Mouse (Mus musculus): ENCODE data around the gene Npdc1. TPM values are rescaled to one million over a fixed set of nuclear protein-coding genes. Genes with fewer than 3 reads are reported as not detected.

Npdc1 gene
- polyA plus RNA-seq, 1 experiment from 2014 or later, result 62.2 TPM

GRCm38 (mm10) chr2:25426721-25427191, 27.6 kb downstream of the Npdc1 start:
- 27% methylated on average over 5 of the region's 5 CpGs for WGBS
- H3K4me3 ChIP-seq, result no peak overlapping the region

GRCm38 (mm10) chr2:25427256-25427655, 28.1 kb downstream of the Npdc1 start:
- Histone ChIP-seq H3K9me3 (no peaks in the 10 kb centered on the region), H3K4me3 (no peak overlapping the region), H3K27me3 (ENCODE audit: poor library complexity, severe bottlenecking) (peaks cover 69% of the 10 kb centered on the region), H3K36me3 (replicated peaks) (no peaks in the 10 kb centered on the region), H3K27ac (no peak overlapping the region), H3K4me1 (peaks cover 50% of the 10 kb centered on the region)
- DNase-seq (ENCODE audit: extremely low spot score, low spot score), result no peak
- 92% methylated on average over 5 of the region's 5 CpGs for WGBS

More at GRCm38 (mm10) chr2:25426721-25427191, 27.6 kb downstream of the Npdc1 start:
- H3K27me3 ChIP-seq (ENCODE audit: poor library complexity, severe bottlenecking), result peaks cover 70% of the 10 kb centered on the region
- DNase-seq (ENCODE audit: extremely low spot score, low spot score), result peak; percentile 82
- peaks cover 50% of the 10 kb centered on the region for H3K4me1 ChIP-seq
- no peaks in the 10 kb centered on the region for H3K9me3 ChIP-seq
- H3K27ac ChIP-seq, result no peak overlapping the region
- no peaks in the 10 kb centered on the region for H3K36me3 ChIP-seq (replicated peaks)

- Histone ChIP-seq H3K4me3 (peak within 1 kb of the TSS; percentile 83), H3K27ac (peak within 1 kb of the TSS; percentile 92), H3K36me3 (replicated peaks) (no peaks in the 10 kb centered on the region; the same call in 1 of the 2 replicates), H3K27me3 (ENCODE audit: poor library complexity, severe bottlenecking) (peaks cover 55% of the 10 kb centered on the region), H3K9me3 (no peaks in the 10 kb centered on the region), H3K4me1 (peaks cover 47% of the 10 kb centered on the region)
- peak; percentile 91 for DNase-seq (ENCODE audit: extremely low spot score, low spot score)
- WGBS, result under 1% methylated on average over 89 of the region's 89 CpGs
Observed at GRCm38 (mm10) chr2:25428442-25429236, 29.5 kb downstream of the Npdc1 start, which contains the start of gene Abca2. TSS of gene Abca2 (plus strand) at chr2:25428703.

- Histone ChIP-seq H3K9me3 (no peaks in the 10 kb centered on the region), H3K27ac (peak overlapping the region; percentile 92), H3K36me3 (replicated peaks) (peaks cover under 1% of the 10 kb centered on the region; the same call in 1 of the 2 replicates), H3K27me3 (ENCODE audit: poor library complexity, severe bottlenecking) (peaks cover 45% of the 10 kb centered on the region), H3K4me3 (peak overlapping the region; percentile 83), H3K4me1 (peaks cover 47% of the 10 kb centered on the region)
- whole genome bisulfite sequencing, result 79% methylated on average over 5 of the region's 5 CpGs
- no peak for DNase-seq (ENCODE audit: extremely low spot score, low spot score)
Observed at GRCm38 (mm10) chr2:25429435-25430180, 30.5 kb downstream of the Npdc1 start.

GRCm38 (mm10) chr2:25430395-25431233, 31.5 kb downstream of the Npdc1 start:
- no peaks in the 10 kb centered on the region for H3K9me3 ChIP-seq
- no peak overlapping the region for H3K4me3 ChIP-seq

GRCm38 (mm10) chr2:25431308-25431855, 32.2 kb downstream of the Npdc1 start:
- DNase-seq (ENCODE audit: extremely low spot score, low spot score), result no peak
- Histone ChIP-seq H3K27me3 (ENCODE audit: poor library complexity, severe bottlenecking) (peaks cover 27% of the 10 kb centered on the region), H3K27ac (no peak overlapping the region), H3K4me3 (no peak overlapping the region), H3K36me3 (replicated peaks) (peaks cover 17% of the 10 kb centered on the region), H3K4me1 (peaks cover 41% of the 10 kb centered on the region), H3K9me3 (no peaks in the 10 kb centered on the region)
- 60% methylated on average over 6 of the region's 6 CpGs for WGBS

More at GRCm38 (mm10) chr2:25430395-25431233, 31.5 kb downstream of the Npdc1 start:
- 69% methylated on average over 17 of the region's 17 CpGs for WGBS
- no peak for DNase-seq (ENCODE audit: extremely low spot score, low spot score)
- H3K4me1 ChIP-seq, result peaks cover 43% of the 10 kb centered on the region
- peaks cover 35% of the 10 kb centered on the region for H3K27me3 ChIP-seq (ENCODE audit: poor library complexity, severe bottlenecking)
- H3K27ac ChIP-seq, result no peak overlapping the region
- H3K36me3 ChIP-seq (replicated peaks), result peaks cover 10% of the 10 kb centered on the region; the same call in 1 of the 2 replicates

GRCm38 (mm10) chr2:25432326-25433098, 33.4 kb downstream of the Npdc1 start:
- WGBS, result 84% methylated on average over 11 of the region's 11 CpGs
- H3K27me3 ChIP-seq (ENCODE audit: poor library complexity, severe bottlenecking), result peaks cover 24% of the 10 kb centered on the region
- peaks cover 41% of the 10 kb centered on the region for H3K4me1 ChIP-seq
- peaks cover 28% of the 10 kb centered on the region for H3K36me3 ChIP-seq (replicated peaks)
- no peak overlapping the region for H3K27ac ChIP-seq
- no peak for DNase-seq (ENCODE audit: extremely low spot score, low spot score)
- no peak overlapping the region for H3K4me3 ChIP-seq
- no peaks in the 10 kb centered on the region for H3K9me3 ChIP-seq

GRCm38 (mm10) chr2:25433101-25433500, 34.0 kb downstream of the Npdc1 start:
- 94% methylated on average over 17 of the region's 17 CpGs for WGBS
- no peaks in the 10 kb centered on the region for H3K9me3 ChIP-seq
- no peak overlapping the region for H3K4me3 ChIP-seq
- H3K27ac ChIP-seq, result no peak overlapping the region
- H3K4me1 ChIP-seq, result peaks cover 38% of the 10 kb centered on the region
- no peak for DNase-seq (ENCODE audit: extremely low spot score, low spot score)
- H3K36me3 ChIP-seq (replicated peaks), result peaks cover 34% of the 10 kb centered on the region
- peaks cover 24% of the 10 kb centered on the region for H3K27me3 ChIP-seq (ENCODE audit: poor library complexity, severe bottlenecking)

- Histone ChIP-seq H3K4me1 (peaks cover 29% of the 10 kb centered on the region), H3K4me3 (no peak overlapping the region), H3K9me3 (no peaks in the 10 kb centered on the region), H3K27me3 (ENCODE audit: poor library complexity, severe bottlenecking) (peaks cover 19% of the 10 kb centered on the region), H3K36me3 (replicated peaks) (peaks cover 46% of the 10 kb centered on the region), H3K27ac (no peak overlapping the region)
- WGBS, result 90% methylated on average over 8 of the region's 8 CpGs
- DNase-seq (ENCODE audit: extremely low spot score, low spot score), result no peak
Observed at GRCm38 (mm10) chr2:25434292-25434691, 35.1 kb downstream of the Npdc1 start.

GRCm38 (mm10) chr2:25436286-25436820, 37.2 kb downstream of the Npdc1 start:
- Histone ChIP-seq H3K36me3 (replicated peaks) (peaks cover 63% of the 10 kb centered on the region), H3K4me3 (no peak overlapping the region), H3K27ac (no peak overlapping the region), H3K4me1 (peaks cover 9% of the 10 kb centered on the region), H3K27me3 (ENCODE audit: poor library complexity, severe bottlenecking) (no peaks in the 10 kb centered on the region), H3K9me3 (no peaks in the 10 kb centered on the region)
- DNase-seq (ENCODE audit: extremely low spot score, low spot score), result no peak
- WGBS, result 93% methylated on average over 10 of the region's 10 CpGs

- Histone ChIP-seq H3K9me3 (no peaks in the 10 kb centered on the region), H3K27me3 (ENCODE audit: poor library complexity, severe bottlenecking) (no peaks in the 10 kb centered on the region), H3K4me3 (no peak overlapping the region), H3K4me1 (no peaks in the 10 kb centered on the region), H3K27ac (no peak overlapping the region), H3K36me3 (replicated peaks) (peaks cover 95% of the 10 kb centered on the region)
- no peak for DNase-seq (ENCODE audit: extremely low spot score, low spot score)
- WGBS, result 87% methylated on average over 20 of the region's 20 CpGs
Observed at GRCm38 (mm10) chr2:25441067-25441466, 41.9 kb downstream of the Npdc1 start.

Measured in forebrain, embryonic 10.5 days (tissue).